Mouse (Mus musculus) liver, embryonic 14.5 days (tissue): Measurements from ENCODE around the gene Ankrd52.

ENCODE experiments used
- CTCF ChIP-seq: IDR thresholded peaks from 2 replicates; pipeline ENCODE4 v1.5.1; 2016; ENCODE audit warnings: antibody characterized with exemption, low read depth, control low read depth
- EP300 ChIP-seq: IDR thresholded peaks from 2 replicates; pipeline ENCODE4 v1.6.1; 2016; ENCODE audit warnings: antibody characterized with exemption, low read depth

DNA sequence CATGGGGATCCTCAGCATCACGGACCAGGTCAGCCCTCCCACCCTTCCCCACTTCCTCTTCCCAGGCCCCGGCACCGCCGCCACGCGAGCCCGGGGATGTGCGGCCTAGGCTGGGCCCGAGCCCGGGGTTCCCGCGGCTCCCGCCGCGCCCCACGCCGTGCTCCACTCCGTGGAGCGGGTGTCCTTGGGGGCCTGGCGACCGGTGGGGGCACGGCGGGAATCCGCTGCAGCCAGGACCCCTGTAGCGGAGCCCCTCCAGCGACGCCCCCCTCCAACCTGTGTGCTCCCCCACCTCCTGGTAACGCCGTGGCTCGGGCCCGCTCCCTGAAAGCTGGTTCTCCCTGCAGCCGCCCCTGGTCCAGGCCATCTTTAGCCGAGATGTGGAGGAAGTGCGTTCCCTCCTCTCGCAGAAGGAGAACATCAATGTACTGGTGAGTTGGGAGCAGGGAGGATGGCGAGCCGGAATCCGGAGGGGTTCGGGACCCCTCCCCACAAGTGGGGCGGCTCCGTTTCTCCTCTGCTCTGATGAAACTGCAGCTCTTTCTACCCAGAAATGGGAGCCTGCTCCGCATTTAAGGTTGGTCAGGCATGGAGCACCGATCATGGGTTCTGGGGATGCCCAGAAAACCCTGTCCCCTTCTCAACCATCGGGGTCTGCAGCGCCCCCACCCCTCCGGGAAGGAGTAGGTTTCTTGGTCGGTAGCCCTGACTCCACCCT is 466 bp downstream of the Ankrd52 start:
- TF ChIP-seq CTCF = no peak
- no peak for TF ChIP-seq EP300
